21 mouse cellular contexts compared by ENCODE assay signal in genomic region chr14:62442971-62443370, GRCm38 (mm10). TPM values are rescaled to one million over a fixed set of nuclear protein-coding genes. Genes with fewer than 3 reads are reported as not detected.
A peak's percentile ranks its signal among the peaks of the same experiment; 100 is the strongest.
DNase-seq lines count a peak whose midpoint lies in the region; ATAC-seq and TF ChIP-seq lines count a peak whose summit lies in the region.
"Had no signal": no experiment of that assay in that cellular context is flagged by ENCODE, and none has a peak within 500 bp of the region (broad histone marks: within the 10 kb centered on the region; RNA-seq: fewer than 3 reads in every experiment).

No protein-coding gene starts in this region.

- H3K9me3 ChIP-seq in kidney, embryonic 16.5 days (ENCODE audit: low read length), result no peaks in the 10 kb centered on the region
- H3K9me3 ChIP-seq in kidney, embryonic 15.5 days (replicated peaks), result no peaks in the 10 kb centered on the region
- H3K9me3 ChIP-seq in lung, embryonic 14.5 days (ENCODE audit: low read depth, low read length), result no peaks in the 10 kb centered on the region
- H3K9me3 ChIP-seq: G1E; hindbrain, embryonic 12.5 days; hindbrain, embryonic 15.5 days had no signal

- ATAC-seq in kidney, embryonic 16.5 days (ENCODE audit: low FRiP score, low TSS enrichment), result no peak
- ATAC-seq in kidney, embryonic 15.5 days (replicated peaks; ENCODE audit: low FRiP score), result no peak
- no peak for ATAC-seq in lung, embryonic 14.5 days (ENCODE audit: insufficient read depth)
- ATAC-seq: forebrain, embryonic 14.5 days; forebrain, postnatal 0 days; Patski had no signal

- no peak overlapping the region for H3K9ac ChIP-seq in kidney, embryonic 16.5 days (replicated peaks; ENCODE audit: low read length)
- no peak overlapping the region for H3K9ac ChIP-seq in kidney, embryonic 15.5 days
- H3K9ac ChIP-seq in lung, embryonic 14.5 days, result no peak overlapping the region
- H3K9ac ChIP-seq: forebrain, postnatal 0 days; hindbrain, embryonic 12.5 days; hindbrain, embryonic 15.5 days had no signal

- H3K4me2 ChIP-seq in kidney, embryonic 16.5 days (replicated peaks; ENCODE audit: low read depth, low read length), result no peak overlapping the region
- H3K4me2 ChIP-seq in kidney, embryonic 15.5 days, result no peak overlapping the region
- no peak overlapping the region for H3K4me2 ChIP-seq in lung, embryonic 14.5 days
- H3K4me2 ChIP-seq: heart, embryonic 11.5 days; hindbrain, embryonic 12.5 days; hindbrain, embryonic 15.5 days had no signal

- no peaks in the 10 kb centered on the region for H3K4me1 ChIP-seq in kidney, embryonic 16.5 days (ENCODE audit: insufficient read depth, low read length)
- H3K4me1 ChIP-seq in kidney, embryonic 15.5 days, result no peaks in the 10 kb centered on the region
- no peaks in the 10 kb centered on the region for H3K4me1 ChIP-seq in lung, embryonic 14.5 days (ENCODE audit: insufficient read depth)
- H3K4me1 ChIP-seq: hindbrain, embryonic 12.5 days had no signal

- no peaks in the 10 kb centered on the region for H3K36me3 ChIP-seq in kidney, embryonic 16.5 days (ENCODE audit: insufficient read depth, low read length)
- no peaks in the 10 kb centered on the region for H3K36me3 ChIP-seq in kidney, embryonic 15.5 days
- no peaks in the 10 kb centered on the region for H3K36me3 ChIP-seq in lung, embryonic 14.5 days (ENCODE audit: insufficient read depth)
- H3K36me3 ChIP-seq: G1E; hindbrain, embryonic 12.5 days; hindbrain, embryonic 15.5 days had no signal

- H3K27ac ChIP-seq in kidney, embryonic 16.5 days (ENCODE audit: low read length), result no peak overlapping the region
- H3K27ac ChIP-seq in kidney, embryonic 15.5 days, result no peak overlapping the region
- no peak overlapping the region for H3K27ac ChIP-seq in lung, embryonic 14.5 days (ENCODE audit: low read depth)
- H3K27ac ChIP-seq: gastrocnemius, adult 2 months; hindbrain, embryonic 12.5 days; hindbrain, embryonic 15.5 days had no signal

- DNase-seq in kidney, adult 11 months, result peak; percentile 28
- DNase-seq in kidney, adult 9 months, result peak; percentile 75
- peak; percentile 17 for DNase-seq in lung, embryonic 14.5 days
- DNase-seq in lung, adult 18-20 months, result no peak
- DNase-seq: adrenal gland, postnatal 10 days; adrenal gland, postnatal 36 days; B cell, adult 2 months; cerebellum, adult 2 months; cerebellum, adult 9-11 months; cerebellum, postnatal 25 days; forebrain, postnatal 0 days; gastrocnemius, adult 2 months; gastrocnemius, postnatal 14 days had no signal

- 71% methylated on average over 1 of the region's 1 CpGs for WGBS in kidney, embryonic 16.5 days
- 83% methylated on average over 1 of the region's 1 CpGs for WGBS in kidney, embryonic 15.5 days
- 43% methylated on average over 1 of the region's 1 CpGs for WGBS in lung, embryonic 14.5 days

- no peaks in the 10 kb centered on the region for H3K27me3 ChIP-seq in kidney, embryonic 16.5 days (ENCODE audit: insufficient read depth, low read length)
- no peaks in the 10 kb centered on the region for H3K27me3 ChIP-seq in kidney, embryonic 15.5 days
- H3K27me3 ChIP-seq in lung, embryonic 14.5 days (ENCODE audit: insufficient read depth, low read length), result no peaks in the 10 kb centered on the region
- H3K27me3 ChIP-seq: hindbrain, embryonic 12.5 days; hindbrain, embryonic 15.5 days; Patski had no signal

- TF ChIP-seq CTCF in lung, embryonic 14.5 days (IDR thresholded peaks at IDR 0.05; ENCODE audit: low read depth), result no peak

- H3K4me3 ChIP-seq in kidney, embryonic 16.5 days (ENCODE audit: low read length), result no peak overlapping the region
- H3K4me3 ChIP-seq in kidney, embryonic 15.5 days (replicated peaks), result no peak overlapping the region
- no peak overlapping the region for H3K4me3 ChIP-seq in lung, embryonic 14.5 days (ENCODE audit: low read depth, low read length)
- H3K4me3 ChIP-seq: gastrocnemius, adult 2 months; hindbrain, embryonic 12.5 days; hindbrain, embryonic 15.5 days had no signal

RNA-seq across cellular contexts. Expression of gene Gucy1b2, which starts 13.1 kb away (rescaled TPM):
- polyA plus RNA-seq in kidney, embryonic 16.5 days (2015; fragmentation: Nextera tagmentation; extraction: Ambion mirVana), result not detected in 2 replicates
- not detected in 2 replicates for polyA plus RNA-seq in kidney, embryonic 15.5 days (2015; fragmentation: Nextera tagmentation; extraction: Ambion mirVana)
- polyA plus RNA-seq in lung, embryonic 14.5 days (2014; fragmentation: Nextera tagmentation; extraction: Ambion mirVana), result 0.42 and 0.66 TPM in 2 replicates
- polyA plus RNA-seq: G1E; heart, embryonic 11.5 days had no signal

Comparison
In these comparisons a context has a peak if more than half of its experiments do, and no peak if none do; other contexts are left out.
1. DNase-seq: peak in kidney, adult 11 months (single experiment), kidney, adult 9 months (single experiment) and lung, embryonic 14.5 days (single experiment); none in lung, adult 18-20 months (0 of 2).